Mouse (Mus musculus): ENCODE results near the gene Pttg1ip.

Pttg1ip gene

DNA sequence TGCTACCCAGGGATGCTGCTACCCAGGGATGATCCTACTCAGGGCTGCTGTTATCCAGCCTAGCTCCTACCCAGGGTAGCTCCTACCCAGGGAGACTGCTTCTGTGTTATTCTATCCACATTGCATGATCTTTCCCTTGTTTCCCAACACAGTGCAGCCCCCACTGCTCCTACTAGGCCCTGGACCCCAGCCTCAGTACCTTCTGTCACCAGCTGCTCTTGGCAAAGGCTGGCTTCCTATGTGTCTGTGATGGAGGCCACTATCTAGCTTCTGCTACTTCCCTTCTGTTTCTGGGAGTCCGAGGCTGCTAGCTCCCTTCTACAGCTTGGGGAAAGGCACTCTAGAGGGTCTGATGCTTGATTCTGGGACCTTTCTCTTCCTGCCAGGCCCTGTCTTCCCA is 65.9 kb downstream of the Pttg1ip start:
- no peak for DNase-seq

DNA sequence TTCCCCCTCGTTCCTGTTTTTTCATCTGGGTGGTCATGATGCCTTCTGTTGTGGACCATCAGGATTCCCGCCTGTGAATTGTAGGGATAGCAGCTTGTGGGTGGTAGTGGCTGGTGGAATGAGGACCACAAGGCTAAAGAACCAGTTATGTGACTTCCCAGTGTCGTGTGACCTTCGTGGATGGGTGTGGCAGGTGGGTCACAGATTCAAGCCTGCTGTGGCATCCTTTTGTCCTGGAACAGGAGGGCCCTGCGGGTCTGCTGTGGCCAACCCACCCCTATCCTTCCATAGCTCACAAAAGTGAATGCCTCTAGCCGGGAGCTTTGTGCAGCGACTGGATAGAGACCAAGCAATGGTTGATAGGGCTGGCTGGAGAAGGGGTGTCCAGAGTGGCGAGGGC is 66.4 kb downstream of the Pttg1ip start:
- no peak for DNase-seq
